Mouse (Mus musculus): ENCODE data around the gene Rtp1. TPM values are rescaled to one million over a fixed set of nuclear protein-coding genes. Genes with fewer than 3 reads are reported as not detected.

Rtp1 gene
- polyA plus RNA-seq, 1 experiment from 2014 or later, result not detected

Other genes with a start within 250 kb of the Rtp1 start
- 15.7 and 17.5 TPM in 2 replicates for gene St6gal1, start 204.4 kb upstream of the Rtp1 start, polyA plus RNA-seq (2015; fragmentation: Nextera tagmentation; extraction: Ambion mirVana)
- 8.2 and 9.6 TPM in 2 replicates for gene Rtp4, start 91.2 kb downstream of the Rtp1 start, polyA plus RNA-seq (2015; fragmentation: Nextera tagmentation; extraction: Ambion mirVana)
- 4.5 and 4.8 TPM in 2 replicates for gene Masp1, start 91.7 kb downstream of the Rtp1 start, polyA plus RNA-seq (2015; fragmentation: Nextera tagmentation; extraction: Ambion mirVana)